Mouse (Mus musculus): ENCODE results near the gene Cep128. TPM values are rescaled to one million over a fixed set of nuclear protein-coding genes. Genes with fewer than 3 reads are reported as not detected.

Cep128 gene
- total and polyA plus RNA-seq, 3 experiments, result 8.9 to 16.1 (median 13.5) TPM

DNA sequence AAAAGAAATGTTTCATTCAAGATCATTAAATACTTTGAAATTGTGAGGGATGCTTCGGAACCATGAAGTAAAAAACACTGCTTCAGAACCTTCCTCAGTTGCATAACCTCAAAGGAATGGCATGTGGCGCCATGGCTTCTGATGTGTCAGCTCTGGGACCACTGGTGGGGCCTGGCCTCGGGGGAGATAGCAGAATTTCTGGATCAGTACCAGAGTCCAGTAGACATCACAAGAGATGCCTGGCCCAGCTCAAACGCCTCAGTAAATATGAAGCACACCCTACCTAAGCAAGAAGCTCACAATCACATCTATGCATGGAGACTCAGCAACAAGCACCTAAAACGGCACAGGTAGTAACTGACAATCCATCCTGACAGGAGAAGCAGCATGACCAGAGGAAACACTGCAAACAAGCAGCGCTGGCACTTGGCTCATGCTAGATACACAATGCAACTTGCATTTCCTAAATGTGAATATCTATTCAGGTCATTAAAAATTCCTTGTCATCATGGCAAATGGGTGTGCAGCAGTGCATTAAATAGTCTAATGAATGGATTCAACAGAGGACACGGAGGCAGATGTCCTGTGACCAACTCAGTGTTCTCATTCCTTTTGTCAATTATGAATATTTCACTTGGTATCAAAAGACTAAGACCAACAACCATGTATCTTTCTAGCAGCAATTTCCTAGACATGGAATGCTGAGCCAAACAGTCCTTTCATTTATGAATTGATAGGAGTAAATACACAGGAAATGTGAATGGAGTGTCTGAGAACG lies 249.3 kb downstream of the Cep128 start:
- in situ Hi-C loops (cut with MboI; ENCODE audit: low pct_ligation_motif_present, low pct_unique_long_range_greater_than_20kb, low sequenced_read_pairs) (no loop called here), dilution Hi-C loops (cut with MboI; ENCODE audit: extremely low pct_ligation_motif_present, extremely low pct_unique_long_range_greater_than_20kb, low sequenced_read_pairs) (no loop called here)
- Histone ChIP-seq H3K27ac (ENCODE audit: insufficient read depth, low read depth) (no peak overlapping the region), H3K79me2 (replicated peaks; ENCODE audit: control insufficient read depth, extremely low read depth, insufficient read depth, poor library complexity, severe bottlenecking) (no peaks in the 10 kb centered on the region), H3K9me3 (replicated peaks; ENCODE audit: low read length) (no peaks in the 10 kb centered on the region), H3K4me2 (ENCODE audit: insufficient read depth, low read depth, poor library complexity, severe bottlenecking) (no peak overlapping the region), H3K4me1 (ENCODE audit: control insufficient read depth in 1 of 2, insufficient read depth in 2 of 2) (peaks cover 4 to 11% of the 10 kb centered on the region in 2 experiments), H3K27me3 (replicated peaks) (no peaks in the 10 kb centered on the region), H3K4me3 (replicated peaks in 1 of 3; ENCODE audit: low read depth in 2 of 3, low read length in 2 of 3, poor library complexity in 1 of 3) (no peak overlapping the region), H3K9ac (ENCODE audit: insufficient read depth, low read depth) (no peak overlapping the region), H3K36me3 (replicated peaks in 1 of 2; ENCODE audit: control insufficient read depth in 1 of 2, insufficient read depth in 1 of 2, low read length in 1 of 2) (peaks cover 0 to 8% of the 10 kb centered on the region in 2 experiments)
- no peak for DNase-seq (ENCODE audit: extremely low read depth)
- no peak for TF ChIP-seq MAFK (IDR thresholded peaks at IDR 0.05; ENCODE audit: insufficient replicate concordance, low read length)
- no peak for TF ChIP-seq NRF1 (IDR thresholded peaks at IDR 0.05; ENCODE audit: low read depth, low read length)
- TF ChIP-seq JUN (IDR thresholded peaks at IDR 0.05; ENCODE audit: insufficient read depth, low read depth, low read length), result no peak
- no peak for TF ChIP-seq MEF2A (IDR thresholded peaks at IDR 0.05; ENCODE audit: borderline replicate concordance, low read depth, low read length)
- no peak for TF ChIP-seq EP300 (IDR thresholded peaks at IDR 0.05; ENCODE audit: low read length)
- TF ChIP-seq ZNF384 (IDR thresholded peaks at IDR 0.05; ENCODE audit: low read depth, low read length), result no peak
- no peak for TF ChIP-seq ETS1 (conservative IDR thresholded peaks at IDR 0.05; ENCODE audit: low read depth, low read length)

DNA sequence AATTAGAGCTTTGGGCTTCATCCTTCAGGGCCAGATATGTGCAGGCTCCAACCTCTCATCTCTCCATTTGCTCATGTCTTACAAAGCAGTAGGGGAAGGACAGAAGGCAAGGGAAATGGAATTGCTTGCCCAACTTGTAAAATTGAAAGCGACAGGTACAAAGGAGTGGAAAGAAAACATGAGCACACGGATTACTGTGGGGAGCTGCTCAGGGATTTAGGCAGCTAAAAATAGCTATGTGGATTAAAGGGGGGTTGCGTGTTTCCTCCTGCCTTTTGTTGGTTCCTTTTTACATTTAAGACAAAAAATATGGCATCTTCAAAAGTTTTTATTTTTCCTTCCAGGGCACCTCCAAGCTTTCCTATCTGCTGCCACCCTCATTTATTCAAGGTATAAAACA lies 269.2 kb downstream of the Cep128 start:
- no peaks in the 10 kb centered on the region for H3K9me3 ChIP-seq (replicated peaks; ENCODE audit: low read length)
- no peak overlapping the region for H3K27ac ChIP-seq (ENCODE audit: insufficient read depth, low read depth)
- no peak for DNase-seq (ENCODE audit: extremely low read depth)
- H3K27me3 ChIP-seq (replicated peaks), result no peaks in the 10 kb centered on the region
- no peak overlapping the region for H3K9ac ChIP-seq (ENCODE audit: insufficient read depth, low read depth)
- H3K36me3 ChIP-seq (replicated peaks in 1 of 2; ENCODE audit: control insufficient read depth in 1 of 2, insufficient read depth in 1 of 2, low read length in 1 of 2), result peaks cover 0 to 3% of the 10 kb centered on the region in 2 experiments
- no peaks in the 10 kb centered on the region for H3K79me2 ChIP-seq (replicated peaks; ENCODE audit: control insufficient read depth, extremely low read depth, insufficient read depth, poor library complexity, severe bottlenecking)
- H3K4me3 ChIP-seq (replicated peaks in 1 of 3; ENCODE audit: low read depth in 2 of 3, low read length in 2 of 3, poor library complexity in 1 of 3), result no peak overlapping the region
- in situ Hi-C loops (cut with MboI; ENCODE audit: low pct_ligation_motif_present, low pct_unique_long_range_greater_than_20kb, low sequenced_read_pairs), result no loop called here
- H3K4me2 ChIP-seq (ENCODE audit: insufficient read depth, low read depth, poor library complexity, severe bottlenecking), result no peak overlapping the region
- H3K4me1 ChIP-seq (ENCODE audit: control insufficient read depth in 1 of 2, insufficient read depth in 2 of 2), result no peaks in the 10 kb centered on the region
- dilution Hi-C loops (cut with MboI; ENCODE audit: extremely low pct_ligation_motif_present, extremely low pct_unique_long_range_greater_than_20kb, low sequenced_read_pairs), result no loop called here
- no peak for TF ChIP-seq ZMIZ1 (IDR thresholded peaks at IDR 0.05; ENCODE audit: low read depth, low read length)
- no peak for TF ChIP-seq JUND (conservative IDR thresholded peaks at IDR 0.05; ENCODE audit: low read depth, low read length)
- TF ChIP-seq SIN3A (IDR thresholded peaks at IDR 0.05; ENCODE audit: low read length), result no peak
- no peak for TF ChIP-seq USF2 (conservative IDR thresholded peaks at IDR 0.05; ENCODE audit: low read depth, low read length)
- no peak for TF ChIP-seq TCF12 (IDR thresholded peaks at IDR 0.05; ENCODE audit: low read depth, low read length)
- TF ChIP-seq POLR2AphosphoS2 (IDR thresholded peaks at IDR 0.05; ENCODE audit: low read depth, low read length), result no peak
- TF ChIP-seq RAD21 (IDR thresholded peaks at IDR 0.05; ENCODE audit: low read depth, low read length), result no peak
- TF ChIP-seq ETS1 (conservative IDR thresholded peaks at IDR 0.05; ENCODE audit: low read depth, low read length), result no peak
